Mouse (Mus musculus): ENCODE data around the gene Sypl2. TPM values are rescaled to one million over a fixed set of nuclear protein-coding genes. Genes with fewer than 3 reads are reported as not detected.

The Sypl2 gene
- polyA plus RNA-seq, 1 experiment from 2014 or later, result 2.3 TPM

- Histone ChIP-seq H3K4me2 (ENCODE audit: low read length) (no peak overlapping the region), H3K4me3 (replicated peaks; ENCODE audit: low read length) (no peak overlapping the region), H3K4me1 (replicated peaks; ENCODE audit: control insufficient read depth, insufficient read depth, low read length) (peaks cover 23% of the 10 kb centered on the region), H3K27ac (ENCODE audit: low read length) (0 out of 2 replicates have a peak overlapping the region, but pooled peaks have one; percentile 5), H3K9ac (replicated peaks; ENCODE audit: low read depth, low read length) (no peak overlapping the region), H3K36me3 (ENCODE audit: control insufficient read depth, insufficient read depth) (no peaks in the 10 kb centered on the region), H3K9me3 (ENCODE audit: control insufficient read depth, low read length) (no peaks in the 10 kb centered on the region), H3K27me3 (replicated peaks; ENCODE audit: control insufficient read depth, insufficient read depth, low read length) (no peaks in the 10 kb centered on the region; the same call in 1 of the 2 replicates)
- peak; percentile 26; the same call in 1 of the 2 replicates for ATAC-seq
- WGBS, result 27% methylated on average over 10 of the region's 10 CpGs
Measured at GRCm38 (mm10) chr3:108165532-108166315, 60.7 kb downstream of the Sypl2 start.

GRCm38 (mm10) chr3:108164807-108165206 lies 61.6 kb downstream of the Sypl2 start:
- no peak overlapping the region for H3K27ac ChIP-seq (ENCODE audit: low read length)
- no peaks in the 10 kb centered on the region for H3K9me3 ChIP-seq (ENCODE audit: control insufficient read depth, low read length)
- peak overlapping the region; percentile 22 for H3K4me3 ChIP-seq (replicated peaks; ENCODE audit: low read length)

GRCm38 (mm10) chr3:108164091-108164490 lies 62.4 kb downstream of the Sypl2 start:
- Histone ChIP-seq H3K27ac (ENCODE audit: low read length) (no peak overlapping the region), H3K4me3 (replicated peaks; ENCODE audit: low read length) (no peak overlapping the region), H3K4me1 (replicated peaks; ENCODE audit: control insufficient read depth, insufficient read depth, low read length) (peaks cover 24% of the 10 kb centered on the region), H3K9ac (replicated peaks; ENCODE audit: low read depth, low read length) (no peak overlapping the region), H3K9me3 (ENCODE audit: control insufficient read depth, low read length) (no peaks in the 10 kb centered on the region), H3K4me2 (ENCODE audit: low read length) (no peak overlapping the region), H3K36me3 (ENCODE audit: control insufficient read depth, insufficient read depth) (no peaks in the 10 kb centered on the region), H3K27me3 (replicated peaks; ENCODE audit: control insufficient read depth, insufficient read depth, low read length) (no peaks in the 10 kb centered on the region; the same call in 1 of the 2 replicates)
- 66% methylated on average over 5 of the region's 5 CpGs for WGBS
- ATAC-seq, result no peak

More at GRCm38 (mm10) chr3:108164807-108165206, 61.6 kb downstream of the Sypl2 start:
- no peaks in the 10 kb centered on the region for H3K36me3 ChIP-seq (ENCODE audit: control insufficient read depth, insufficient read depth)
- peak overlapping the region; percentile 47; the same call in 1 of the 2 replicates for H3K9ac ChIP-seq (replicated peaks; ENCODE audit: low read depth, low read length)
- 7% methylated on average over 9 of the region's 9 CpGs for WGBS
- H3K4me1 ChIP-seq (replicated peaks; ENCODE audit: control insufficient read depth, insufficient read depth, low read length), result peaks cover 23% of the 10 kb centered on the region
- H3K27me3 ChIP-seq (replicated peaks; ENCODE audit: control insufficient read depth, insufficient read depth, low read length), result no peaks in the 10 kb centered on the region; the same call in 1 of the 2 replicates
- ATAC-seq, result peak; percentile 78
- peak overlapping the region; percentile 47 for H3K4me2 ChIP-seq (ENCODE audit: low read length)

Other genes with a start within 250 kb of the Sypl2 start
- gene Gstm2, start 240.2 kb downstream of the Sypl2 start, polyA plus RNA-seq (2015; fragmentation: Nextera tagmentation; extraction: Ambion mirVana), result 4.2 and 9.2 TPM in 2 replicates
- gene Gstm1, start 208.7 kb downstream of the Sypl2 start, polyA plus RNA-seq (2015; fragmentation: Nextera tagmentation; extraction: Ambion mirVana), result 67.2 and 74.1 TPM in 2 replicates
- 15.2 and 15.9 TPM in 2 replicates for gene Gstm4, start 181.8 kb downstream of the Sypl2 start, polyA plus RNA-seq (2015; fragmentation: Nextera tagmentation; extraction: Ambion mirVana)
- 55.7 and 64.3 TPM in 2 replicates for gene Ampd2, start 140.0 kb downstream of the Sypl2 start, polyA plus RNA-seq (2015; fragmentation: Nextera tagmentation; extraction: Ambion mirVana)
- 0.13 and 0.31 TPM in 2 replicates for gene Gnat2, start 133.9 kb downstream of the Sypl2 start, polyA plus RNA-seq (2015; fragmentation: Nextera tagmentation; extraction: Ambion mirVana)
- 155 and 191 TPM in 2 replicates for gene Gnai3, start 80.5 kb downstream of the Sypl2 start, polyA plus RNA-seq (2015; fragmentation: Nextera tagmentation; extraction: Ambion mirVana)
- 2.4 and 4.3 TPM in 2 replicates for gene Gpr61, start 71.8 kb downstream of the Sypl2 start, polyA plus RNA-seq (2015; fragmentation: Nextera tagmentation; extraction: Ambion mirVana)
- gene Amigo1, start 40.3 kb downstream of the Sypl2 start, polyA plus RNA-seq (2015; fragmentation: Nextera tagmentation; extraction: Ambion mirVana), result 10.1 and 12.0 TPM in 2 replicates
- 4.1 and 5.7 TPM in 2 replicates for gene Cyb561d1, start 25.4 kb downstream of the Sypl2 start, polyA plus RNA-seq (2015; fragmentation: Nextera tagmentation; extraction: Ambion mirVana)
- gene Atxn7l2, start 15.7 kb downstream of the Sypl2 start, polyA plus RNA-seq (2015; fragmentation: Nextera tagmentation; extraction: Ambion mirVana), result 30.7 and 33.8 TPM in 2 replicates
- gene Psma5, start 30.3 kb upstream of the Sypl2 start, polyA plus RNA-seq (2015; fragmentation: Nextera tagmentation; extraction: Ambion mirVana), result 265 and 266 TPM in 2 replicates
- gene Sort1, start 57.4 kb upstream of the Sypl2 start, polyA plus RNA-seq (2015; fragmentation: Nextera tagmentation; extraction: Ambion mirVana), result 19.5 and 22.6 TPM in 2 replicates
- 0.16 TPM in 1 of 2 replicates, not detected in the other for gene Mybphl, start 138.3 kb upstream of the Sypl2 start, polyA plus RNA-seq (2015; fragmentation: Nextera tagmentation; extraction: Ambion mirVana)
- gene Psrc1, start 157.2 kb upstream of the Sypl2 start, polyA plus RNA-seq (2015; fragmentation: Nextera tagmentation; extraction: Ambion mirVana), result 29.0 and 29.2 TPM in 2 replicates
- gene Celsr2, start 188.9 kb upstream of the Sypl2 start, polyA plus RNA-seq (2015; fragmentation: Nextera tagmentation; extraction: Ambion mirVana), result 46.7 and 47.3 TPM in 2 replicates
- 230 and 238 TPM in 2 replicates for gene Sars, start 218.6 kb upstream of the Sypl2 start, polyA plus RNA-seq (2015; fragmentation: Nextera tagmentation; extraction: Ambion mirVana)